Mouse (Mus musculus) neutrophil, adult 5-6 weeks (primary cell): ENCODE measurements around the gene Avpi1. TPM values are rescaled to one million over a fixed set of nuclear protein-coding genes. Genes with fewer than 3 reads are reported as not detected.

Experiments
- ATAC-seq: fragments of 151-379, 151-347 bp; 2 replicates; pipeline ENCODE4 v1.8.0; 2017; ENCODE audit warnings: mild to moderate bottlenecking, moderate TSS enrichment; ENCODE audit not compliant: insufficient number of reproducible peaks, poor library complexity, low FRiP score, severe bottlenecking; ENCODE audit errors: extremely low read depth
- total RNA-seq: library from RNA; stranded (forward); fragments of 200-1000 nt; gene quantifications from 2 replicates; pipeline ENCODE4 v1.2.3, GENCODE M21; 2017

Gene Avpi1
- total RNA-seq, 1 experiment from 2014 or later: 0.35 TPM

DNA sequence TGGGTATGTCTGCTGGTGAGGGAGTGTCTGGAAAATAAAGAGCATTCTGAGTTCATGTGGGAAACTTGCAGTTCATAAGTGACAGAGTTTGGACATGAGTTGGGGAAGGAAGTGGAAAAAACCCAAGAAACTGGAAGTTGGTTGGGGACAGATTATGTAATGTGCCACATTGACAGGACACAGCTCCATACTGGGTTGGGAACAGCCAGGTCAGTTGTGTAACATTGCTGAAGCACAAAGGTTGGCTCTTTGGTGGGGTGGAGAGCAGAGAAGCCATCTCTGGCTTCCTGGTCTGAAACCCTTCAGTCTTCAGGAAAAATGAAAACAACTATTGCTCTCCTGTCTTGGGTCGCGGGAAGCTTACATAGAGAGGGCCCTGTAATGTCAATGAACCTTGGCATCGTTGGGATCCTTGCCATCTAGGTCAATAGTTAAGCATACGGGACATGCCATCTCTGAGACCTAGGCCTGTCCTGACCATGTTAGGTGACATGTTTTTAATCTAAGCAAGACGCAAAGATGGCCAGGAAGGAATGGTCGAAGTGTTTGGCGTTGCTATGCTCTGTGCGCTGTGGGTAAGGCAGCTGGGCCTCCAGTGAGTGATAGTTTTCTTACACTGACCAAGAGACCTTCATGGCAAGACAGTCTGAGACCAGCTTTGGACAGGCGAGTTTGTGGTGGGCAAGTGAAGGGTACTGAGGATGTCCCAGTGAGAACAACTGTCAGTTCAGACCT, 17.6 kb upstream of the Avpi1 start:
- no peak for ATAC-seq

DNA sequence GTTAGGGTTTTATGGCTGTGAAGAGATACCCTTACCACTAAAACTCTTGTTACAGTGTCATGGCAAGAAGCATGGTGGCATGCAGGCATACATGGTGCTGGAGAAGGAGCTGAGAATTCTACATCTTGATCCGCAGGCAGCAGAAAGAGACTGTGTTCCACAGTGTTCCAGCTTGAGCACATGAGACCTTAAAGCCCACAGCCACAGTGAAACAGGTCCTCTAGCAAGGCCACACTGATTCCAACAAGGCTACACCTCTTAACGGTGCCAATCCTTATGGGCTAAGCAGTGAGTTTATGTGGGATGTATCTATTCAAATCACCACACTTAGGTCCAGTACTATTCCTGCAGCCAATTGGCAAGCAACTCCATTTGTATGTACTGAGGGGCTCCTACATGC, 16.9 kb upstream of the Avpi1 start:
- ATAC-seq: no peak

DNA sequence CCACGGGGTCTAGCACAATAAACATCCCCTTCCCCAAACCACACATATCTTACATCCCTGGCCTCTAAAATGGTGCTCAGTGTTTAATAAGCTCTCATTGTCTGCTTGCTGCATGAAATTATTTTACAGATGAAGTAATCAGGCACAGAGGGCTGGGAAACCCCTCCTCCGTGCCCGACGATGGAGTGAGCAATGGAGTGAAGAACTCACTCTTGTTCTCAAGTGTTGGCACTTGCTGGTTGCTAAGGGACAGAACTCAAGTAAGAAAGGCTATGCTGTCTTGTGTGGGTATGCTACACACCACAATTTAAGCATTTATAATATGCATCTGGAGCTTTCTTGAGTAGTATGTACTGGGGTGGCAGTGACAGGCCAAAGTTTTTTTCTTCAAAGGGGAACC, 16.4 kb upstream of the Avpi1 start:
- ATAC-seq: no peak

- ATAC-seq: peak; percentile 27; the same call in 1 of the 2 replicates
Measured at GRCm38 (mm10) chr19:42144541-42145167, 15.8 kb upstream of the Avpi1 start.

DNA sequence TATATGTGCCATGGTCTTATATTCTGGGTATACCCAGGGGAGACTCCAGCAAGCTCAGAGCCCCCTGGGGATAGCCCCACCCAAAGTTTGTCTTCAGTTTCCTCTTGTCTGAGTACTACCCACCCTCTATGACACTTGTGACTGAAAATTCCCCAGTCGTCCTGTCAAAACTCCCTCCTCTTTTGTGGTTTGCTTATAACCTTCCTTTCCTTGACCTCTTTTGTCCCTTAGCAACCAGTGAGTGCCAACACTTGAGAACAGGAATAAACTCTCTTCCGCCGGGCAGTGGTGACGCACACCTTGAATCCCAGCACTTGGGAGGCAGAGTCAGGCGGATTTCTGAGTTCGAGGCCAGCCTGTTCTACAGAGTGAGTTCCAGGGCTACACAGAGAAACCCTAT, 15.2 kb upstream of the Avpi1 start:
- ATAC-seq: no peak

DNA sequence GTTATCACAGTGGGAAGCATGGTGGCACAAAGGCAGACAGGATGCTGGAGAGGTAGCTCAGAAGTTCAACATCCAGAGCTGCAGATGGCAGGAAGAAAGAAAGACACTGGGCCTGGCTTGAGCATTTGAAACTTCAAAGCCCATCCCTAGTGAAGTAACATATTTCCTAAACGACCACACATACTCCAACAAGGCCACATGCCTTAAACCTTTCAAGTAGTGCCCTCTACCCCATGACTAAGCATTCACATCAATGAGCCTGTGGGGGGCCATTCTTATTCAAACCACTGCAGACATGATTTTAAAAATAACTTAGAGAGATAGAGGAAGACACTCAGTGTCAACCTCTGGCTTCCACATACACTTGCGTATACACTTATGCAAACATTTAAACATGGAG, 13.9 kb upstream of the Avpi1 start:
- ATAC-seq: no peak

- no peak for ATAC-seq
Measured at GRCm38 (mm10) chr19:42141998-42142397, 13.1 kb upstream of the Avpi1 start.

DNA sequence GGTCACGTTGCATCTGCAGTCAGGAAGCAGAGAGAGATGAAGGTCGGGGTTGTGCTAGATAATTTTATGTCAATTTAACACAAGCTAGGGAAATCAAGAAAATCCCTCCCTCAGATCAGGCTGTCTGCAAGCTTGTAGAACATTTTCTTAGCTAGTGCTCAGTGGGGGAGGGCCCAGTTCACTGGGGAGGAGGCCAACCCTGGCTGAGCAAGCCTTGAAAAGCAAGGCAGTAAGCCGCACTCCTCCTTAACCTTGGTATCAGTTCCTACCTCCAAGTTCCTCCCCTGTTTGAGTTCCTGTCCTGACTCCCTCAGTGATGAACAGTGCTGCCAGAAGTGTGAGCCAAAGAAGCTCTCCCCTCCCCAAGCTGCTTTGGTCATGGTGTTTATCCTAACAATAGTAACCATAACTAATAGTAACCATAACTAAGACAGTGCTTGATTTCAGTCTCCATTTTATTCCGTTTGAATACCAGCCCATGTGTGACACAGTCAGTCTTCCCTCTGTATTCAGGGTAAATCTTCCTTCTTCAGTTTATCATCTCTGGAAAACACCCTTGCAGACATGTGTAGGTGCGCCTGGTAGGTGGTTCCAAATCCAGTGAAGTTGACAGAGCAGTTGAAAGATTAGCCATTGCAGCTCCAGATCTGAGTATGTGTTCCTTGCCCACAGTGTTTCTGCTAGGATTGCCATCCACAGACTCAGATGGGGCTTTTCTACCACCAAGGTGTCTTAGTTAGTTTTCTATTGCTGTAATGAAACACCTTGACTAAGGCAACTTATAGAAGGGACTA, 11.1 kb upstream of the Avpi1 start:
- ATAC-seq: no peak

DNA sequence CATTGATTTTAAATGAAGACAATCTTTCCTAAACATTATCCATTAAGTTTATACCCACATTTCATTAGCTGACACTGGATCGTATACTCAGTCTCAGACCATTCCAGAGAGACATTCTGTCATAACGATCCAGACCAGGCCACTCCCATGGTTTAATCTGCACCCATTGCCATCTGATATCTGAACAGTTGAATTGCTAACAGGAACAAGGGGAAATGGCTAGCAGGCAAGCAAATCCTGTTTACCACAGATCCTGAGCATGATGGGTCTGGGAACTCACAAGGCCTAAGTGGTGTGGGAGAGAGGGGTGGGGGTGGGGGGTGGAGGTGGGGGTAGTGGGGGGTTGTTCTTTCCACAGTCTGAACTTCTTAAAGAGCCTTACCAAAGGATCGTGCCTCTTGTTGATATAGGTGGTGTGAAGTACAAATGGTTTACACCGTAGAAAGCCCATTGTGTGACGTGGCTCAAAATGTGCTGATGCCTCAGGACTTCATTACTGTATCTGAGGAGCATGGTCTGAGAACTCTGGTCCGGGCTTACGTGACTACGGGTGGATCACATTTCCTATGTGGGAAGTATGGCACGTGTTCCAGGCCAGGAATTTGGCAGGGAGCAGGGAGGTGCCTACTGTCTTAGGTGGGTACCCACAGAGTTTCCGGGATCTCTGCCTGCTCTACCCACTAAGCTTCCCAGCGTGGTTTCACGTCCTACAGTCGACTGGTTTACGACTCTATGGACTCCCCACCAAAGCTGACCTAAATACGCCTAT, 9.8 kb upstream of the Avpi1 start:
- no peak for ATAC-seq

DNA sequence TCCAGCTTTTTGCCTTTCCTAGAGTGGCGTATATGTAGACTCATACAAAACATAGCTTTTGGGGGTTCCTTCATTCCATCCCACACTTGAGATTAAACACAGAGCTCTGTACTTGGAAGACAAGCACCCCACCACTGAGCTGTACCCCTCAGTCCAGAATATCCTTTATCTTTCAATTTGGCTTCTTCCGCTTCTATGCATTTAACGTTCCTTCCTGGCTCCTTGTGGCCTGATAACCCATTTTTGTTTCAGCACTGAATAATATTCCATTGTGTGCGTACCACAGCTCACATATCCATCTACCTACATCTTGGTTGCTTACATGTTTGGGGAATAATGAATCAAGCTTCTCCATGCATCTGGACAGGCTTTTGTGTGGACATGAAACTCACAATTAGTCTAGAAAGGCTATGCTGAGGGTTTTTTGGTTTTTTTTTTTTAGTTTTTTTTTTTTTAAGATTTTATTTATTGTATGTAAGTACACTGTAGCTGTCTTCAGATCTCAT, 8.4 kb upstream of the Avpi1 start:
- no peak for ATAC-seq

DNA sequence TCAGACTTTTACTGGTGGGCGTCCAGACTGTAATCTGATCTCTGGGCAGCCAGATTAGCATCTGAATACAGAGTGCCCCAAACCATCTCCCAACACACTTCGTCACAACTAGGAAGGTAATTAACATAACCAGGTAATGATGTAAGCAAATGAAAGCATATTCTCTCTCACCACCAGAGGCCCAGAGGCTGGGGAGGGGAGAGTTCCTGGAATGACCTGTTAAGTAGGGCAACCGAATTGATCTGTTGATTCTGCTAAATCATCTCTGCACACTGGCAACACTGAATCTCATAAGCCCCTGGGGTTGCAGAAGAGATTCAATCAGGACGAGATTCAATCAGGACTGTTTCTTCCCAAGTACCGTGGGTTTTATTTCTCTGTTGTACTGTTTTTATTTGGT, 7.3 kb upstream of the Avpi1 start:
- ATAC-seq: no peak

DNA sequence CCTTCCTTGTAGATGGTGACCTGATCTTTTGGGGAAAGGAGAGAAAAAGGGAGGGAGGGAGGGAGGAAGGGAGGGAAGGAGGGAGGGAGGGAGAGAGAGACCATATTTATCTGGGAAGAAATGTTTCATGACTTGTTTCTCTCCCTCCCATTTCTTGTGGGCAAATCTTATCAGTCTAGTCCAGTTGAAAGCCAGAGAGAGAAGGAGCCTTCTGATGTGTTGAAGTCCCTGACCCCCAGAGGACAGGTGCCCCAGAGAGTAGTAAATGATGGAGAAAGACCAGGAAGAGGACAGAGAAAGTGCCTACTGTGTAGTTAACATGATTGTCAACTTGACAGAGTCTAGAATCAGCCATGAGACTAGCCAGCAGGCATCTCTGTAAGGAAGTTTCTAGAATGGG, 6.2 kb upstream of the Avpi1 start:
- ATAC-seq: no peak

DNA sequence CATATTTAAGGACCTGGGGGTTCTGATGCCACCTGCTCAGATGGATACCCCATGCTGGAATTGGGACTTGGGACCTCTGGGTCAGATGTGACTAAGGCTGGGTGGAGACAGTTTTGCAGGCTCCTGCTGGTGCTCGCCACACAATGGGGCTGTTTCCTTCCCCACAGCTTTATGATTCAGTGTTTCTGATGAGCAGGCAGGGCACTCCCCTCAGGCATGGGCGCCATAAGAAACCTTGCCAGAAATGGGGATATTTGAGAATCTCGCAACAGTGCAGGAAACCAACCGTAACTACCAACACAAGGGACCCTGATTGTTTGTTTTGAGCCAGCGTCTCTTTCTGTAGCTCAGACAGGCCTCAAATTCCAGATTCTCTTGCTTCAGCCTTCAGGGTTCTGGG, 2.2 kb upstream of the Avpi1 start:
- ATAC-seq: no peak

- ATAC-seq: no peak
Measured at GRCm38 (mm10) chr19:42130294-42130606, 1.4 kb upstream of the Avpi1 start.

DNA sequence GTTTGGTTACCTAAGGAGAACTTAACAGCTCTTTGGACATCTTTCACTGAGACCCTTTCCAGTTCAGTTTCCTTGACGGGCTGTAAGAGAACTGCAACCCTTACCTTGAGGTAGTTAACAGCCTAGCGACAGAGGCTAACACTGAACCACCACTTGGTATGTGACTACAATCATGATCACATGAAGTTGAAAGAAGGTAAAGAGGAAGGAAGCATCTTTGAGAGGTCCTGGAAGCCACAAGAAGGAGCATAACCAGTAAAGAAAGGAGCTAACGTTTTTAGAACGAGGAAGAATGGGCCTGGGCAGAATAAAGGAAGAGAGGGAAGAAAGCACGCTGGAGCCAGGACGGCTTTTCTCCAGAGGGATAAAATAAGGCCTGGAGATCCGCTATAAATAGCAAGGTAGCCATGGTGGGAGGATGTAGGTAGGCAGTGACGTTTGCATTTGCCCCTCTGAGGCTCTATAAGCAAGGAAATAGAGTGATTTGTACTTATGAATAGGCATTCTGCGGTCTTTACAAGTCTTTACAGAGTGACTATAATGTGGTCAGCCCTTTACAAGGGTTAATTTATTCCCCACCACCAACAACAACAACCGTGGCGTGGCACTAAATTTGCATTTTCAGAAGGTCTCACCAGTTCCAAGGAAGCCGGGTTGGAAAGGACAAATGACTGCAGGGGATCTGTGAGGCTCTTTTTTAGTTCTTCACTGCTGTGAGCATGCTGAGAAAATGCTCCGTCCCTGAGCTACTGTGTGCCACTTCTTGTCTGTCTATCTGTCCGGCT, 842 bp upstream of the Avpi1 start:
- ATAC-seq: peak; percentile 24; the same call in 1 of the 2 replicates

DNA sequence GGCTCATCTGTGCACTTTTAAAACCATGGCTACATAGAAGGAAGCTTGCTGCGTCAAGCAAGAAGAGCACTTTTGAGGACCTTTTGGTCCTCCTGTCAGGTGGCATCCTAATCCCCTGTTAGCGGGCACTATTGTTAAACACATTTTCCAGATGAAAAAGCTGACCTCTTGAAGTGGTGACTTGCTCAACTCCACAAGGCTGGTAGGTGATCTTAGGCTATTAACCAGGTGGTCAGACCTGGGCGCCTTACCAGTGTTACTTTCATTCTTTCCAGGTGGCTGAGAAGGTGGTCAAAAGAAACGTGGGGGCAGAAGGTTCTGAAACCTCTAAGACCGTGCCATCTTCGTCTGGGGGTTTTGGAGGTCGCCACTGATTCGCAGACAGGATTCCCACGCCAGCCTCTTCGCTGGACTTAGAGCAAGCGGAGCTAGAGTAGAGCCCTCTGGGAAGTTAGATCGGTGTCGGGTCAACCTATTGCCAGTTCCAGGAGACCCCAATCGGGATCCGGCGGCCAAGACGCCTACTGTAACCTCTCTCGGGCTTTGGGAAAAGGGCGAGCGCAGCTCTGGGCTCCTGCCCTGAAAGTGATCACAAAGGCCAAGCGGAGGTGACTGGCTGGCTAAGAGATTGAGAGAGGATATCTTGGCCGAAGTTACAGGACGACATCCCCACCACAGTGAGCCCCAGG, 663 bp downstream of the Avpi1 start:
- no peak for ATAC-seq

DNA sequence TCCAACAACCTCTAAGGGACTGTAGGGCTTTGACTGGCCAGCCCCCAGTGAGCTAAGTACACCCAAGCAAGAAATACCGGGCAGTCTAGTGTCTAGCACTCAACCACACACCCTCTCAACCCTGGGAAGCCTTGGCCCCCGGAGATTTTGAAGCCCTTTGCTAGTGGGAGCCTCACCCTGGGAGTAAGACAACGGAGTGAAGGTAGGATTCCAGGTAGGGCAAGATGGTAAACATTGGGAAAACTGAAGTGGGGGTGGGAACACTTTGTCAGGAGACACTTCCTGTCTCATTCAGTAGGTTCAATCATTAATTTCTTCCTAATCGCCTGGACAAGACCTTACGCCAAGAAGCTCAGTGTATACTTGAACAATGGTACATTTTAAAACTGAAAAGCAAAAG, 1.8 kb downstream of the Avpi1 start:
- ATAC-seq: no peak

- ATAC-seq: no peak
Measured at GRCm38 (mm10) chr19:42126219-42126605, 2.6 kb downstream of the Avpi1 start.
